Mouse (Mus musculus) ES-E14 (cell line): ENCODE measurements around the gene Ldb3. TPM values are rescaled to one million over a fixed set of nuclear protein-coding genes. Genes with fewer than 3 reads are reported as not detected.

ENCODE experiments used
- DNase-seq: peaks from one replicate; pipeline ENCODE4 v3.0.0-alpha.2; 2013; ENCODE audit warnings: low read depth, low spot score
- H3K27ac ChIP-seq: 2 replicates; pipeline ENCODE4 v1.5.1; 2012; ENCODE audit warnings: low read depth, mild to moderate bottlenecking, low read length, moderate library complexity, mixed read lengths; ENCODE audit not compliant: poor library complexity, insufficient read depth, severe bottlenecking
- H3K36me3 ChIP-seq: 2 replicates; pipeline ENCODE4 v1.6.1; 2012; ENCODE audit warnings: mild to moderate bottlenecking, low read length, moderate library complexity, mixed read lengths; ENCODE audit not compliant: control insufficient read depth, poor library complexity, insufficient read depth, severe bottlenecking
- H3K4me1 ChIP-seq, 2 experiments: fragments of 150-350 bp in 1 of 2; sonication (generic) in 1 of 2; 2 replicates each; pipeline ENCODE4 v1.6.1; 2012; ENCODE audit warnings: low read length in 2 of 2, mild to moderate bottlenecking in 1 of 2, mixed read lengths in 1 of 2; ENCODE audit not compliant: control insufficient read depth in 2 of 2, insufficient read depth in 2 of 2, poor library complexity in 1 of 2
- H3K4me3 ChIP-seq, 2 experiments: fragments of 150-350 bp in 1 of 2; sonication (generic) in 1 of 2; 2 replicates each; pipeline ENCODE4 v1.5.1; 2012; ENCODE audit warnings: low read length in 2 of 2, low read depth in 1 of 2, mild to moderate bottlenecking in 1 of 2, mixed read lengths in 1 of 2; ENCODE audit not compliant: insufficient read depth in 1 of 2, poor library complexity in 1 of 2, severe bottlenecking in 1 of 2
- H3K9ac ChIP-seq: 2 replicates; pipeline ENCODE4 v1.6.1; 2012; ENCODE audit warnings: low read depth, mild to moderate bottlenecking, low read length, mixed read lengths; ENCODE audit not compliant: poor library complexity, insufficient read depth, severe bottlenecking
- H3K9me3 ChIP-seq: fragments of 150-350 bp; sonication (generic); 2 replicates; pipeline ENCODE4 v1.6.1; 2012; ENCODE audit warnings: low read depth, mild to moderate bottlenecking, low read length; ENCODE audit not compliant: control insufficient read depth, insufficient read depth
- CHD2 ChIP-seq: IDR thresholded peaks from 2 replicates; pipeline ENCODE4 v1.6.1; 2014; ENCODE audit warnings: mild to moderate bottlenecking, low read depth, low read length, inconsistent platforms
- HCFC1 ChIP-seq: IDR thresholded peaks from 2 replicates; pipeline ENCODE4 v1.6.1; 2012; ENCODE audit warnings: low read length, inconsistent platforms, borderline replicate concordance; ENCODE audit not compliant: insufficient read depth
- MAFK ChIP-seq: IDR thresholded peaks from 2 replicates; pipeline ENCODE4 v1.6.1; 2014; ENCODE audit warnings: mild to moderate bottlenecking, low read depth, low read length, inconsistent platforms; ENCODE audit not compliant: insufficient read depth
- ZC3H11A ChIP-seq: IDR thresholded peaks from 2 replicates; pipeline ENCODE4 v1.6.1; 2012; ENCODE audit warnings: low read depth, mild to moderate bottlenecking, inconsistent platforms, low read length, borderline replicate concordance
- ZNF384 ChIP-seq: IDR thresholded peaks from 2 replicates; pipeline ENCODE4 v1.6.1; 2012; ENCODE audit warnings: low read depth, low read length, inconsistent platforms
- in situ Hi-C, 2 experiments: fragments of 600-800 bp; cut with MboI; formaldehyde crosslinking; loops; one replicate each; pipeline ENCODE4 v1.15.1; 2025; ENCODE audit warnings: low sequenced_read_pairs in 2 of 2, inconsistent platforms in 1 of 2; ENCODE audit not compliant: unreplicated experiment in 2 of 2
- total RNA-seq: library from RNA; depleted of rRNA; stranded (reverse); fragments of 300-350 nt; gene quantifications from 2 replicates; pipeline ENCODE4 v1.2.3, GENCODE M21; 2012

The Ldb3 gene
- total RNA-seq, 1 experiment, result 0.98 TPM

GRCm38 (mm10) chr14:34554047-34554446 lies 34.4 kb downstream of the Ldb3 start:
- peaks cover 2% of the 10 kb centered on the region in 2 experiments; a peak in 2 of 4 replicates for H3K4me1 ChIP-seq
- H3K27ac ChIP-seq, result no peak overlapping the region
- no peaks in the 10 kb centered on the region for H3K36me3 ChIP-seq
- no peak for DNase-seq
- in situ Hi-C loops, result no loop called here
- H3K9me3 ChIP-seq, result no peaks in the 10 kb centered on the region
- TF ChIP-seq ZNF384, result no peak
- TF ChIP-seq CHD2, result no peak
- TF ChIP-seq MAFK, result no peak
- no peak for TF ChIP-seq ZC3H11A
- TF ChIP-seq HCFC1, result no peak
- H3K9ac ChIP-seq, result no peak overlapping the region
- no peak overlapping the region for H3K4me3 ChIP-seq

GRCm38 (mm10) chr14:34553470-34553869 lies 35.0 kb downstream of the Ldb3 start:
- H3K9me3 ChIP-seq, result no peaks in the 10 kb centered on the region
- H3K36me3 ChIP-seq, result no peaks in the 10 kb centered on the region
- no peak for DNase-seq
- H3K4me1 ChIP-seq, result peaks cover 2% of the 10 kb centered on the region in 2 experiments; a peak in 2 of 4 replicates
- H3K4me3 ChIP-seq, result no peak overlapping the region
- TF ChIP-seq CHD2, result no peak
- in situ Hi-C loops, result no loop called here
- no peak overlapping the region for H3K27ac ChIP-seq
- H3K9ac ChIP-seq, result no peak overlapping the region

GRCm38 (mm10) chr14:34552226-34552625 lies 36.3 kb downstream of the Ldb3 start:
- H3K27ac ChIP-seq, result no peak overlapping the region
- no peak overlapping the region for H3K4me3 ChIP-seq
- peaks cover 2% of the 10 kb centered on the region in 2 experiments; a peak in 2 of 4 replicates for H3K4me1 ChIP-seq
- no peaks in the 10 kb centered on the region for H3K9me3 ChIP-seq
- in situ Hi-C loops, result no loop called here
- H3K36me3 ChIP-seq, result no peaks in the 10 kb centered on the region
- TF ChIP-seq MAFK, result no peak
- TF ChIP-seq CHD2, result no peak
- no peak for TF ChIP-seq ZNF384
- no peak for TF ChIP-seq HCFC1
- TF ChIP-seq ZC3H11A, result no peak
- H3K9ac ChIP-seq, result no peak overlapping the region
- no peak for DNase-seq

- no peaks in the 10 kb centered on the region for H3K36me3 ChIP-seq
- peak; percentile 73 for DNase-seq
- TF ChIP-seq ZC3H11A (peak; percentile 24; the same call in 1 of the 2 replicates), HCFC1 (peak; percentile 27; the same call in 1 of the 2 replicates), ZNF384 (no peak)
- H3K27ac ChIP-seq, result peak overlapping the region; percentile 98
- H3K9me3 ChIP-seq, result no peaks in the 10 kb centered on the region
- H3K4me1 ChIP-seq, result peaks cover 2 to 4% of the 10 kb centered on the region in 2 experiments; a peak in 2 of 4 replicates
- in situ Hi-C loops, result no loop called here
- peak overlapping the region; percentile 85 to 90 for H3K4me3 ChIP-seq
- H3K9ac ChIP-seq, result peak overlapping the region; percentile 93
Observed at GRCm38 (mm10) chr14:34549004-34549671, 39.3 kb downstream of the Ldb3 start.
